Mouse (Mus musculus) hindbrain, embryonic 13.5 days (tissue): ENCODE measurements around the gene Poldip3. TPM values are rescaled to one million over a fixed set of nuclear protein-coding genes. Genes with fewer than 3 reads are reported as not detected.

Experiments
- ATAC-seq: fragments of 200-750 bp; cut with Nextera tagmentation; 2 replicates; pipeline ENCODE4 v1.8.0; 2017; ENCODE audit warnings: moderate TSS enrichment; ENCODE audit not compliant: low FRiP score
- H3K27ac ChIP-seq: fragments of 300-500 bp; sonication (generic); 2 replicates; pipeline ENCODE4 v1.5.1; 2015; ENCODE audit warnings: inconsistent platforms, mild to moderate bottlenecking, moderate library complexity
- H3K27me3 ChIP-seq: fragments of 300-500 bp; sonication (generic); 2 replicates; pipeline ENCODE4 v1.6.1; 2015; ENCODE audit warnings: mild to moderate bottlenecking, inconsistent platforms
- H3K36me3 ChIP-seq: fragments of 300-500 bp; sonication (generic); 2 replicates; pipeline ENCODE4 v1.6.1; 2015; ENCODE audit warnings: mild to moderate bottlenecking, inconsistent platforms
- H3K4me1 ChIP-seq: fragments of 300-500 bp; sonication (generic); replicated peaks from 2 replicates; pipeline ENCODE4 v1.6.1; 2015; ENCODE audit warnings: inconsistent platforms
- H3K4me2 ChIP-seq: fragments of 300-500 bp; sonication (generic); 2 replicates; pipeline ENCODE4 v1.6.1; 2015; ENCODE audit warnings: inconsistent platforms, mild to moderate bottlenecking, moderate library complexity
- H3K4me3 ChIP-seq: fragments of 300-500 bp; sonication (generic); 2 replicates; pipeline ENCODE4 v1.5.1; 2015; ENCODE audit warnings: mild to moderate bottlenecking, inconsistent platforms
- H3K9ac ChIP-seq: fragments of 300-500 bp; sonication (generic); 2 replicates; pipeline ENCODE4 v1.6.1; 2015; ENCODE audit warnings: mild to moderate bottlenecking, inconsistent platforms
- H3K9me3 ChIP-seq: fragments of 300-500 bp; sonication (generic); 2 replicates; pipeline ENCODE4 v1.6.1; 2016; ENCODE audit warnings: inconsistent platforms
- WGBS: fragments of 180-500 bp; shearing (Covaris S2); methylation state at CpG from one replicate; pipeline ENCODE4 v1.1.7; 2015; 5-methylcytosine and 5-hydroxymethylcytosine counted together
- polyA plus RNA-seq: library from polyadenylated mRNA; unstranded; fragments of >200 nt; fragmentation: Nextera tagmentation; extraction: Ambion mirVana; gene quantifications from 2 replicates; pipeline ENCODE4 v1.2.1, GENCODE M21; 2015

Poldip3 gene
- polyA plus RNA-seq, 1 experiment from 2014 or later: 144 TPM

DNA sequence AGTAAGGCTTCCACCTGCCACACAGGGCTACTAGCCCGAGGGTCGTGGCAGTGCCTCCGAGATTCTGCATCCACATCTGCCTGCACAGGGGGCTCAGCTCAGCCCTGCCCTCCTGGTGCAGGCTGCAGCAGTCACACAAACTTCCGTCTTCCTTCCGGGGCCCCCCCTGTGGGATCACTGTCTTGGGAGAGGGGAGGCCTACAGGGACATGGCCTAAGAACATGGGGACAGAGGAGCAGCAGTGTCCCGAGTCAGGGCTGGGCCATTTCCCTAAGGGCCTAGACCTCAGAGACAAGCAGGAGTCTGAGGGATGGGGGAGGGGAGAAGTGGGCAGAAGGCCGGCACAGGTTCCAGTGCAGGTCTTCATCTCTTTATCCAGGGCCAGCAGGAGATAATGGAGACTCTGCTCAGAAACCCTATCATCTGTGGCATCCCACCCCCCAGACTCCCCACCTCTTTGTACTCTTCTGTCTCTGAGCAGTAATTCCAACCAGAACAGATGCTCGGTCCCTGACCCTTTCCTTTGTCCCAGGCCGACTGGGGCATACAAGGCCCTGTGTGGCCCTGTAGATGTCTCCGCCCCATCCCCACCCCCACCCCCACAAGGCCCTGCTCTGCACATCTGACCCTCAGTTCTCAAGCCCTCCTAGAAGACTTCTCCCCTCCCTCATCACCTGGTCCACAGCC lies 12.0 kb upstream of the Poldip3 start:
- WGBS: 30% methylated on average over 10 of the region's 10 CpGs
- Histone ChIP-seq H3K4me3 (no peak overlapping the region), H3K36me3 (peaks cover 75% of the 10 kb centered on the region), H3K27me3 (no peaks in the 10 kb centered on the region), H3K9ac (peak overlapping the region; percentile 29; the same call in 1 of the 2 replicates), H3K4me1 (0 out of 2 replicates have a peak, but pooled peaks cover 11% of the 10 kb centered on the region), H3K9me3 (0 out of 2 replicates have a peak, but pooled peaks cover 3% of the 10 kb centered on the region), H3K27ac (no peak overlapping the region), H3K4me2 (no peak overlapping the region)
- no peak for ATAC-seq

DNA sequence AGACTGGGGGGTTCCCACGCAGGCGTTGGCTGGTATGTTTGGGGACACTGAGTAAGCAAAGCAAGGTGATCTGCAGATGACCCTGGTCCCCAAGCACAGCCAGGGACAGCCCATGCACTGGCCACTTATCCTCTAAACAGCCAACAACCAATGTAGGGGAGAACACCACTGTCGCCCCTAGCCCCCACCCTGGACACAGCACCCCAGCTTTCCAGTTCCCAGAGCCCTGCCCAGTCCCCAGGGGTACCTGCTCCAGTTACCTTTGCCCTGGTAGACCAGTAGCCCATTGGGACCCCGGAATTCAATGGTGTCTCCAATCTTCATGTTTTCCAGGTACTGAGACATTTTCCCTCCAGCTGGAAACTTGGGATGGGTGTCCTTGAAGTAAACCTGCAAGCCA lies 11.4 kb upstream of the Poldip3 start:
- H3K27ac ChIP-seq: no peak overlapping the region
- H3K4me2 ChIP-seq: no peak overlapping the region
- H3K27me3 ChIP-seq: no peaks in the 10 kb centered on the region
- H3K9me3 ChIP-seq: 0 out of 2 replicates have a peak, but pooled peaks cover 3% of the 10 kb centered on the region
- H3K4me3 ChIP-seq: no peak overlapping the region
- no peak overlapping the region for H3K9ac ChIP-seq
- H3K4me1 ChIP-seq: 0 out of 2 replicates have a peak, but pooled peaks cover 11% of the 10 kb centered on the region
- 93% methylated on average over 4 of the region's 4 CpGs for WGBS
- ATAC-seq: no peak
- H3K36me3 ChIP-seq: peaks cover 74% of the 10 kb centered on the region

DNA sequence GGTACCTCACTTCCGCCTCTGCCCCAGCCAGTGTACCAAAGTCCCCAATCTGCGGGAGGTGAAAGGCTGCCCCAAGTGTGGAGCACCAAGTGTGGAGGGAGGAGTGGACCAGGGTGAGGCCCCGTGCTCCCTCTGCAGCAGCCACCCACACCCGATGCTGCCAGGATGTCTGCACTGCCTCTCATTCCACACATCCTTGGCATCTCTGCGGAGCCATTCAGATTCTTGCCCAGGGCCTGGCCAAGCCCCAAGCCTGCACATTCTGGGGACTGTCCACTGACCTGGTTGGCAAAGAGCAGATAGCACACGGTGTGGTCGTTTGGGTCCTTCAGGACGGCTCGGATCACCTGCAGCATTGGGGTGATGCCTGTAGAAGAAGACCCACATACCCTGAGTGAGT lies 10.6 kb upstream of the Poldip3 start:
- Histone ChIP-seq H3K27ac (no peak overlapping the region), H3K27me3 (no peaks in the 10 kb centered on the region), H3K4me3 (no peak overlapping the region), H3K9ac (no peak overlapping the region), H3K4me2 (no peak overlapping the region), H3K4me1 (0 out of 2 replicates have a peak, but pooled peaks cover 11% of the 10 kb centered on the region), H3K36me3 (peaks cover 73% of the 10 kb centered on the region), H3K9me3 (0 out of 2 replicates have a peak, but pooled peaks cover 3% of the 10 kb centered on the region)
- ATAC-seq: no peak
- WGBS: 94% methylated on average over 9 of the region's 9 CpGs

DNA sequence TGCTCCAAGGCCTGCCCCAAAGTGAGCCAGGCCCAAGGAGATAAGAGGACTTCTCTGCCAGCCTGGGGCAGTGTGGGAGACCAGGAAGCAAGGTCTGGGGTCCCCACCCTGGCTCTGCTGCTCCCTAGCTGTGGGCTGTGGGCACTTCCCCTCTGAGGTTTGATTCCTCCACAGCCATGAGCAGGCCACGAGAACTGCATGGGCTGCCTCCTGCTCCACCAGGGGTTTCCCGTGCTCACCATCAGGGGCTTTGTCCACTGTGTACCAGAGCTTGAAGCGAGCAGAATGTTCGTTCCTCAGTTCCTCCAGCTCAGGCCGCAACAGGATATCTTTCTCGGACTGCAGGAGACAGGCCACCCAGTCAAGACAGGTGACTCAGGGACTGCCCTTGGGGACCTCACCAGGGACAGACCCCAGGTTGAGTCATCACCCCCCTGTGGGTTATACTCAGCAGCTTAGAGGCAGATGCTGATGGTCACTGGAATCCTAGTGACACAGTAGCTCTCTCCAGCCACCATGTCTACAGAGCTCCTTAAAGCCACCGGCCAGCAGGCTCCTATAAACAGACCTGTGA lies 9.5 kb upstream of the Poldip3 start:
- Histone ChIP-seq H3K9me3 (0 out of 2 replicates have a peak, but pooled peaks cover 3% of the 10 kb centered on the region), H3K4me2 (no peak overlapping the region), H3K27ac (no peak overlapping the region), H3K36me3 (peaks cover 78% of the 10 kb centered on the region), H3K4me3 (no peak overlapping the region), H3K27me3 (no peaks in the 10 kb centered on the region), H3K9ac (no peak overlapping the region), H3K4me1 (0 out of 2 replicates have a peak, but pooled peaks cover 11% of the 10 kb centered on the region)
- no peak for ATAC-seq
- 90% methylated on average over 7 of the region's 7 CpGs for WGBS

DNA sequence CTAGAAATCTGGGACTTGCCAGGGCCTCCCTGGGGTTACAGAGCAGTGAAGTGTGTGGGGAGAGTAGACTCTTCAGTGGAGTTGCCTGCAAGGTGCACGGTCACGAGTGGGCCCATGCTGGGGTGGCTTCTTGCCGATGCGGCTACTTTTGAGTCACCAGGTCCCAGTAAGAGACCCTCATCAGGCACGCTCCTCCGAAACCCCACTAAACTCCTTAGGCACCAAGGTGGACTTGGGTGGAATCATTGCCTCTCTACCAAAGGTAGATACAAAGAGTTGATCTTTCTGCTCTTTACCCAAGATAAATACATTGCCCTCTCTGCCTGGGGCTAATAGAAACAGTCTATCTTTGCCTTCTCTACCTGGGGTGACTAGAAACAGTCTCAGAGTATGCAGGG lies 8.5 kb upstream of the Poldip3 start:
- H3K27ac ChIP-seq: no peak overlapping the region
- H3K4me3 ChIP-seq: no peak overlapping the region
- no peak overlapping the region for H3K9ac ChIP-seq
- peaks cover 79% of the 10 kb centered on the region for H3K36me3 ChIP-seq
- H3K4me2 ChIP-seq: no peak overlapping the region
- 0 out of 2 replicates have a peak, but pooled peaks cover 3% of the 10 kb centered on the region for H3K9me3 ChIP-seq
- no peak for ATAC-seq
- H3K4me1 ChIP-seq: 0 out of 2 replicates have a peak, but pooled peaks cover 11% of the 10 kb centered on the region
- 99% methylated on average over 6 of the region's 6 CpGs for WGBS
- H3K27me3 ChIP-seq: no peaks in the 10 kb centered on the region

DNA sequence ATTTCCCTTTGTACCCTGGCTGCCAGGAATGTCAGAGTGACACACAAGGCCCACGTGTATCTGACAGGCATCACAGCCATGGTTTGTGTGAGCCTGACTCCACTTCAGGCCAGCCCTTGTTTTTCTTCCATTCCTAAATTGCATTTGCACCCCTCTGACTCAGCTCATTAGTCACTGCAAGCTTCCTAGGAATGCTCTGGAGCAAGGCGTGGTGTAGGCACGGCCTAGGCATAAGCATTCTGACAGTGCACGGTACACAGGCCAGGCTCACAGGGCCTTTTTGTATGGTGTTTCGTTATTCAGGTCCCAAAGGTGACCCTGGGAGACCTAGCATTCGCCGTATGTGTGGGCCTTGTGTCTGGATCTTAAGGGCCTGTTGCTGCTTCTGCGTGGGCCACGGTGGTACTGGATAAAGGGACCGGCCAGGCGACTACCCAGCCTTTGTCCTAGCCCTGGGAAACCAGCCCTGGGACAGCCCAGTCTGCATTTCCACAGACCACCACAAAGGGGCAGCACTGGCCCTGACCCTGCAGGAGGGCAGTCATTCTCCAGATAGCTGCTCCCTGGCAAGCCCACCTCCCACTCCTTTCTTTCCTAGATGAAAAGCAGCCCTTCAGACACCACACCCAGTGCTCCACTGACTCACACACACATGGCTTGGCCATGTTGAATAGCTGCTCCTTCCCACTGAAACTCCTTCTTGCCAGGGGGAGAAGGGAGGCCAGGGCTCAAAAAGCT lies 7.9 kb upstream of the Poldip3 start:
- H3K4me3 ChIP-seq: no peak overlapping the region
- H3K27me3 ChIP-seq: no peaks in the 10 kb centered on the region
- H3K4me1 ChIP-seq: 0 out of 2 replicates have a peak, but pooled peaks cover 11% of the 10 kb centered on the region
- no peak for ATAC-seq
- H3K4me2 ChIP-seq: no peak overlapping the region
- H3K9ac ChIP-seq: no peak overlapping the region
- H3K9me3 ChIP-seq: 0 out of 2 replicates have a peak, but pooled peaks cover 3% of the 10 kb centered on the region
- WGBS: 73% methylated on average over 11 of the region's 11 CpGs
- peaks cover 75% of the 10 kb centered on the region for H3K36me3 ChIP-seq
- H3K27ac ChIP-seq: no peak overlapping the region

DNA sequence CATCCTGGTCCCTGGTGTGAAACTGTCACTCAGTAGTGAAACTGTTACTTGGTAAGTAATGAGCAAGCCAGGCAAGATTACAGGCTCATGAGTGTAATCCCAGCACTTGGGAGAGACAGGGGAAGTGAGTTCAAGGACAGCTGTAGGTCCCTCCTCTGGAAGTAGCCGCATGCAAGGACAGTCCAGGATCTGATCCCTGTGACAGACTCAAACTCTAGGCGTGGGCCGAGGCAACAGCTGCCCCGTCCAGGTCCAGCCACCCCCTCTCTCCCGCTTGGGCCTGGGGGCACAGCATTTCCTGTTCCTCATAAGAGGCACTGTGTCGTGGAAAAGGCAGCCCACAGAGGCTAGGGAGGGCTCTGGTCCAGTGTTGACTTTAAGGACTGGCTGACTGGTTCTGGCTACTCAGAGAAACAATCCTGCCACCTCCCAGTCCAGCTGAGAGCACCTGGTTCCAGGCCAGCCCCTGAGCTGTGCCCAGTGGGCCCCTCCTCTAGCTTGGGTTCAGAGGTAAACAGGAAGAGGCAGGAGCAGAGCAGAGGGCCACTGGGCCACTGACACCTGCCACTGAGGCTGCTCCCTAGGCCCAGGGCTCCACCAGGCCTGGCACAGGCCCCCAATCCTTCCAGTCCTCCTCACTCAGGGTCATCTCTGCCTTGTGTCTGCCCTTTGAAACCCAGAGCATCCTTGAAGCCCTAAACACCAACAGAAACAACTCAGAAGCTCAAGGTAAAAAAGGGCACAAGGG lies 6.7 kb upstream of the Poldip3 start:
- WGBS: 81% methylated on average over 6 of the region's 6 CpGs
- no peaks in the 10 kb centered on the region for H3K27me3 ChIP-seq
- ATAC-seq: no peak
- H3K36me3 ChIP-seq: peaks cover 64% of the 10 kb centered on the region
- no peak overlapping the region for H3K4me3 ChIP-seq
- no peak overlapping the region for H3K27ac ChIP-seq
- 0 out of 2 replicates have a peak overlapping the region, but pooled peaks have one; percentile 24 for H3K9ac ChIP-seq
- no peak overlapping the region for H3K4me2 ChIP-seq
- H3K4me1 ChIP-seq: 0 out of 2 replicates have a peak, but pooled peaks cover under 1% of the 10 kb centered on the region
- 0 out of 2 replicates have a peak, but pooled peaks cover 3% of the 10 kb centered on the region for H3K9me3 ChIP-seq

DNA sequence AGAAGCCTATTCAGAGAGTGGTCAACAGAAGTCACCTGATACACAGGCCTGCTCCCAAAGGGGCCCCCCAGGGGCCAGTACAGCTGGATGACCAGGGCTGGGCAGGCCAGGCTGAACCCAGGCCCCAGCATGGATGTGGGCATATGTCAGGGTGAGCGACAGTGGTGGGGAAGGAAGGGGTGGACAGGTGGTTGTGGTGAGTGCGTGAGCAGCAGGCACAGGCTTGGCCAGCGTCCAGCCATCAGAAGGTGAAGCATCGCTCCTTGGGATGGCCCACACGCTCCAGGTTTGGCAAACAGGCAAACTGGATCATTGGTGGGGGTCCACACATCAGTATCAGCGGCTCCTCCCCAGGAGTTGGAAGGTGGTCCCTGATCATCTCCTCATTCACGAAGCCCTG lies 5.1 kb upstream of the Poldip3 start:
- no peak overlapping the region for H3K4me3 ChIP-seq
- peaks cover 4% of the 10 kb centered on the region for H3K4me1 ChIP-seq
- no peak for ATAC-seq
- H3K27ac ChIP-seq: no peak overlapping the region
- H3K9ac ChIP-seq: no peak overlapping the region
- peaks cover 48% of the 10 kb centered on the region for H3K36me3 ChIP-seq
- 0 out of 2 replicates have a peak, but pooled peaks cover 3% of the 10 kb centered on the region for H3K9me3 ChIP-seq
- H3K27me3 ChIP-seq: no peaks in the 10 kb centered on the region
- 95% methylated on average over 7 of the region's 7 CpGs for WGBS
- no peak overlapping the region for H3K4me2 ChIP-seq

DNA sequence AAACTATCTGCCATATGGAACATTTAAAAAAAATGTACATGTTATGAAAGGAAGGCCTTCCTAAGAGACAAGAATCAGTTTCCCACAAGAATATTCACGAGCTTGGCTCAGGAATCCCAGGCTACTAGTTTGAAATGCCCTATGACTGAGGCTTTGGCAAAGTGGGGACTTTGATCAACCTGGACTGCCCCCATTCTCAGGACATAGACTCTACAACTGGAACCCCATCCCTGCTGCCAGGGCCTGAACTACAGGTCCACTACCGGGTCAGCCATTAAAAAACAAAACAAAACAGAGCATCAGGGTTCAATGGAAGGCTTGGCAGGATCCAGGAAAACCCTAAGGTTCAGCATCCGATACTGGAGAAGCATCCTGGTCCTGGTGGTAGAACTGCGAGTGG lies 1.5 kb upstream of the Poldip3 start:
- no peaks in the 10 kb centered on the region for H3K9me3 ChIP-seq
- no peak overlapping the region for H3K27ac ChIP-seq
- no peaks in the 10 kb centered on the region for H3K27me3 ChIP-seq
- no peak overlapping the region for H3K4me2 ChIP-seq
- ATAC-seq: no peak
- peaks cover 28% of the 10 kb centered on the region for H3K4me1 ChIP-seq
- H3K9ac ChIP-seq: no peak overlapping the region
- H3K36me3 ChIP-seq: peaks cover 33% of the 10 kb centered on the region
- 89% methylated on average over 4 of the region's 4 CpGs for WGBS
- no peak overlapping the region for H3K4me3 ChIP-seq

DNA sequence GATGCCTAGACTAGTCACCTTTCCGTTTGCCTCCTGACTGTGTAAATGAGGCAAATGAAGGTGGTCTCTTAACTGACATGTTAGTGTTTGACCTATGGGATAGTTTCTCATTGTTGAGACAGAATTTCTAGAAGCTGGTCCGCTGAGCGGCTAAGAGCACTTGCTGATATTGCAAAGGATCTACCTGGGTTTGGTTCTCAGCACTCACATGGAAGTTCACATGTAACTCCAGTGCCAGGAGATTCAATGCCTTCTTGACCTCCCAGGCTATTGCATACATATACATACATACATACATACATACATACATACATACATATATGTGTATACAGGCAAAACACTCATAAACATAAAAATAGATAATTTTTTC lies 874 bp upstream of the Poldip3 start:
- Histone ChIP-seq H3K9me3 (no peaks in the 10 kb centered on the region), H3K27me3 (no peaks in the 10 kb centered on the region), H3K4me1 (peaks cover 30% of the 10 kb centered on the region), H3K36me3 (peaks cover 33% of the 10 kb centered on the region), H3K9ac (peak overlapping the region; percentile 87), H3K27ac (peak overlapping the region; percentile 99), H3K4me2 (peak overlapping the region; percentile 56), H3K4me3 (peak overlapping the region; percentile 58)
- WGBS: 23% methylated on average over 3 of the region's 3 CpGs
- ATAC-seq: no peak

DNA sequence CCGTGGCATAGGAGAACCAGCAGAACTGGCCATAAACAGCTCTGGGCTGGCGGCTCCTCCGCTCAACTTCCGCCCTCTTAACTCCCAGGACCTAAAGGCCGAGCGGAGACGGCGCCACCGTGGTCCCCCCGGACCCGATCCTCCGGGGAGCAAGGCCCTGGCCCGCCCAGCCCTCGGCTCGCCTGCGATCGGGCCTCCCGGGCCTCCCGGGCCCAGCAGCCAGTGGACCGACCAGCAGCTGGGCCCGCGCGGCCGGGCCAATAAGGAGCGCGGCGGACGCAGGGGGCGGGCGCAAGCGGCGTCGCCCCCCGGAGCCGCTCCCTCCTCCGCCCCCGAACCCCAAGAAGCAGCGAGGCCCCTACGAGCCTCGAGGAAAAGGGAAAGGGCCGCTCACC lies 386 bp downstream of the Poldip3 start:
- Histone ChIP-seq H3K27me3 (no peaks in the 10 kb centered on the region), H3K27ac (peak overlapping the region; percentile 99), H3K9me3 (no peaks in the 10 kb centered on the region), H3K4me3 (peak overlapping the region; percentile 58), H3K4me1 (peaks cover 36% of the 10 kb centered on the region), H3K9ac (peak overlapping the region; percentile 87), H3K4me2 (peak overlapping the region; percentile 79), H3K36me3 (peaks cover 30% of the 10 kb centered on the region)
- WGBS: 0% methylated on average over 40 of the region's 41 CpGs
- peak; percentile 81 for ATAC-seq
